Mouse (Mus musculus): ENCODE results near the gene Med10.

DNA sequence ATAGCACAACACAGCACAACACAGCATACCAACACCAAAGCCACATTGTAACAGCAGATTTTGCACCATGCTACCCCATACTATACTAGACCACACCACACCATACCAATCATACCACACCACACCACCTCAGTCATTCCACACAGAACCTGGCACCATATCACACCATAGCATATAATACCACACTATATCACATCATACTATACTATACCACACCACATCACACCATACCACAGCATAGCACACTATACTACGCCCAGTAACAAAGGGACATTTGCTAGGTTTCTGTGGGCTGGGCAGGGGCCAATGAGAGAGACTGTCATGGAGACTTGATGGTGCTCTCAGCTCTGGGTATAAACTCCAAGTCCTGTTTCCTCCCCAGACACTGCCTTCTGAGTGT lies 10.4 kb upstream of the Med10 start:
- TF ChIP-seq POLR2A (IDR thresholded peaks at IDR 0.05; ENCODE audit: insufficient read depth, low read depth, low read length) (no peak), EP300 (IDR thresholded peaks at IDR 0.05; ENCODE audit: insufficient read depth, low read depth, low read length) (no peak), CTCF (IDR thresholded peaks at IDR 0.05) (no peak)
